Mouse (Mus musculus): ENCODE results near the gene Sept5.

The Sept5 gene

GRCm38 (mm10) chr16:18632816-18633215 lies 3.1 kb upstream of the Sept5 start:
- DNase-seq (ENCODE audit: low read depth, low spot score), result no peak

GRCm38 (mm10) chr16:18632059-18632458 lies 2.3 kb upstream of the Sept5 start:
- no peak for DNase-seq (ENCODE audit: low read depth, low spot score)

- DNase-seq (ENCODE audit: low read depth, low spot score), result no peak
These were observed 1.4 kb upstream of the Sept5 start for GRCm38 (mm10) chr16:18631141-18631540.

GRCm38 (mm10) chr16:18630291-18630690 lies 537 bp upstream of the Sept5 start:
- no peak for DNase-seq (ENCODE audit: low read depth, low spot score)

- DNase-seq (ENCODE audit: low read depth, low spot score), result no peak
These were observed 810 bp downstream of the Sept5 start for GRCm38 (mm10) chr16:18628948-18629340.

GRCm38 (mm10) chr16:18628206-18628947 lies 1.4 kb downstream of the Sept5 start:
- no peak for DNase-seq (ENCODE audit: low read depth, low spot score)

GRCm38 (mm10) chr16:18627163-18627562 lies 2.6 kb downstream of the Sept5 start:
- DNase-seq (ENCODE audit: low read depth, low spot score), result no peak

- DNase-seq (ENCODE audit: low read depth, low spot score), result peak; percentile 85
These were observed 3.3 kb downstream of the Sept5 start, which contains the start of gene Gm49601 for GRCm38 (mm10) chr16:18626376-18626878. Gene Gm49601, minus strand, starts transcription at chr16:18626427.

- DNase-seq (ENCODE audit: low read depth, low spot score), result no peak
These were observed 3.9 kb downstream of the Sept5 start for GRCm38 (mm10) chr16:18625791-18626311.

GRCm38 (mm10) chr16:18625097-18625496 lies 4.7 kb downstream of the Sept5 start:
- no peak for DNase-seq (ENCODE audit: low read depth, low spot score)

GRCm38 (mm10) chr16:18624641-18625040 lies 5.1 kb downstream of the Sept5 start:
- no peak for DNase-seq (ENCODE audit: low read depth, low spot score)

GRCm38 (mm10) chr16:18623751-18624540 lies 5.8 kb downstream of the Sept5 start:
- no peak for DNase-seq (ENCODE audit: low read depth, low spot score)

- DNase-seq (ENCODE audit: low read depth, low spot score), result no peak
These were observed 6.6 kb downstream of the Sept5 start for GRCm38 (mm10) chr16:18622916-18623750.

- no peak for DNase-seq (ENCODE audit: low read depth, low spot score)
These were observed 7.7 kb downstream of the Sept5 start, which contains the start of gene Gp1bb for GRCm38 (mm10) chr16:18622019-18622418. Gene Gp1bb, minus strand, starts transcription at chr16:18622403.

- DNase-seq (ENCODE audit: low read depth, low spot score), result no peak
These were observed 8.3 kb downstream of the Sept5 start for GRCm38 (mm10) chr16:18621362-18622001.

GRCm38 (mm10) chr16:18620601-18621361 lies 9.0 kb downstream of the Sept5 start:
- no peak for DNase-seq (ENCODE audit: low read depth, low spot score)

- no peak for DNase-seq (ENCODE audit: low read depth, low spot score)
These were observed 9.6 kb downstream of the Sept5 start for GRCm38 (mm10) chr16:18620201-18620600.

- DNase-seq (ENCODE audit: low read depth, low spot score), result no peak
These were observed 10.6 kb downstream of the Sept5 start for GRCm38 (mm10) chr16:18619110-18619509.

- DNase-seq (ENCODE audit: low read depth, low spot score), result no peak
These were observed 11.5 kb downstream of the Sept5 start for GRCm38 (mm10) chr16:18618297-18618696.
